Mouse (Mus musculus) lung, postnatal 0 days (tissue): ENCODE results near the gene Sptbn4. TPM values are rescaled to one million over a fixed set of nuclear protein-coding genes. Genes with fewer than 3 reads are reported as not detected.

Experiments used
- ATAC-seq: fragments of 200-750 bp; cut with Nextera tagmentation; 2 replicates; pipeline ENCODE4 v1.8.0; 2017; ENCODE audit warnings: moderate library complexity
- DNase-seq: peaks from one replicate; pipeline ENCODE4 v3.0.0-alpha.2; 2016; ENCODE audit warnings: low spot score
- H3K27ac ChIP-seq: fragments of 300-500 bp; sonication (generic); 2 replicates; pipeline ENCODE4 v1.5.1; 2014; ENCODE audit warnings: antibody characterized with exemption, mild to moderate bottlenecking, low read length, mixed read lengths
- H3K27me3 ChIP-seq: fragments of 300-500 bp; sonication (generic); replicated peaks from 2 replicates; pipeline ENCODE4 v1.6.1; 2014; ENCODE audit warnings: low read length, mixed read lengths; ENCODE audit not compliant: insufficient read depth
- H3K36me3 ChIP-seq: fragments of 300-500 bp; sonication (generic); 2 replicates; pipeline ENCODE4 v1.6.1; 2014; ENCODE audit warnings: low read length, mixed read lengths; ENCODE audit not compliant: insufficient read depth
- H3K4me1 ChIP-seq: fragments of 300-500 bp; sonication (generic); 2 replicates; pipeline ENCODE4 v1.6.1; 2014; ENCODE audit warnings: antibody characterized with exemption, low read depth, low read length, mixed read lengths; ENCODE audit not compliant: insufficient read depth
- H3K4me2 ChIP-seq: fragments of 300-500 bp; sonication (generic); replicated peaks from 2 replicates; pipeline ENCODE4 v1.6.1; 2014; ENCODE audit warnings: low read depth, mild to moderate bottlenecking, low read length, moderate library complexity, mixed read lengths
- H3K4me3 ChIP-seq: fragments of 300-500 bp; sonication (generic); 2 replicates; pipeline ENCODE4 v1.5.1; 2014; ENCODE audit warnings: low read depth, low read length
- H3K9ac ChIP-seq: fragments of 300-500 bp; sonication (generic); replicated peaks from 2 replicates; pipeline ENCODE4 v1.6.1; 2014; ENCODE audit warnings: low read depth, mild to moderate bottlenecking
- H3K9me3 ChIP-seq: fragments of 300-500 bp; sonication (generic); 2 replicates; pipeline ENCODE4 v1.6.1; 2016; ENCODE audit warnings: low read length, mixed read lengths
- CTCF ChIP-seq: IDR thresholded peaks from 2 replicates; pipeline ENCODE4 v1.5.1; 2016; ENCODE audit warnings: antibody characterized with exemption, mild to moderate bottlenecking
- EP300 ChIP-seq: IDR thresholded peaks from 2 replicates; pipeline ENCODE4 v1.6.1; 2016; ENCODE audit warnings: antibody characterized with exemption, mild to moderate bottlenecking, control low read depth
- WGBS: fragments of 180-500 bp; shearing (Covaris S2); extraction: QIAGEN DNeasy Blood & Tissue Kit; methylation state at CpG from one replicate; pipeline ENCODE4 v1.1.7; 2014; 5-methylcytosine and 5-hydroxymethylcytosine counted together
- polyA plus RNA-seq: library from polyadenylated mRNA; unstranded; fragments of >200 nt; fragmentation: Nextera tagmentation; extraction: Ambion mirVana; gene quantifications from 2 replicates; pipeline ENCODE4 v1.2.1, GENCODE M21; 2015

The Sptbn4 gene
- polyA plus RNA-seq, 1 experiment from 2014 or later: 0.20 TPM

DNA sequence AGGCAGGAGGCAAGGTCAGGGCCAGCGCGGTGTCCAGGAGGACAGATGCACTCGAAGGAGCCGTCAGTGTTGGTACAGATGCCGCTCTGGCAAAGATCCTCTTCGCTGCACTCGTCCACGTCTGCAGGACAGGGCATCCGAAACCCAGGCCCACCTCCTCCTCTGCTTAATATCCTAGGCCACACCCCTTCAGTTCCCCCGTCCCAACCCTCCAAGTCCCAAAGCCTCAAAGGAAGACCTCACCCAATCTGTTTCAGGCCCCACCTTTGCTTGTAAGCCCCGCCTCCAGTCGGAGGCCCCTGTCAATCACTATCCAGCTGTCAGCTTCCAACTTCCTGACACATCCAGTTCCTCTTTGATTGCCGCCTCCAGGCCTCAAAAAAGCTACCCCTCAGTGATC, 125.2 kb downstream of the Sptbn4 start:
- H3K4me2 ChIP-seq: no peak overlapping the region
- WGBS: 24% methylated on average over 13 of the region's 13 CpGs
- DNase-seq (no peak), ATAC-seq (no peak)
- TF ChIP-seq CTCF (no peak), EP300 (no peak)
- H3K9me3 ChIP-seq: no peaks in the 10 kb centered on the region
- no peaks in the 10 kb centered on the region for H3K27me3 ChIP-seq
- no peaks in the 10 kb centered on the region for H3K36me3 ChIP-seq
- no peak overlapping the region for H3K27ac ChIP-seq
- H3K4me1 ChIP-seq: peaks cover 5% of the 10 kb centered on the region; the same call in 1 of the 2 replicates
- no peak overlapping the region for H3K9ac ChIP-seq
- no peak overlapping the region for H3K4me3 ChIP-seq

DNA sequence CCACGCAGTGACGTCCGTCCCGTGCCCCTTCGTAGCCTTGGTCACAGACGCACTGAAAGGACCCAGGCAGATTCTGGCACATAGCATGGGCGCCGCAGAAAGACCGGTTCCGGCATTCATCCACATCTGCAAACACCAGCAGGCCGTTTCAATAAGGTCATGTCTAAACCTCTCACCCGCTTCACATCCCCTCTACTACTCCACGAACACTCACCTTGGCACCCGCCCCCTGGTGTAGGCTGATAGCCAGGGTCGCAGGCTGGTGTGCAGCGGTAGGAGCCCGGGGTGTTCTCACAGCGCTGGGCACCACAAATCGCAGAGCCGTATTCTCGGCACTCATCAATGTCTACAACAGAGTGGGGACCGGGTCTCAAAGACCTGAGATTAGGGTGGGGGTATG, 128.1 kb downstream of the Sptbn4 start:
- ATAC-seq (no peak), DNase-seq (no peak)
- Histone ChIP-seq H3K9me3 (no peaks in the 10 kb centered on the region), H3K9ac (no peak overlapping the region), H3K27me3 (no peaks in the 10 kb centered on the region), H3K27ac (no peak overlapping the region), H3K4me2 (no peak overlapping the region), H3K4me3 (no peak overlapping the region), H3K36me3 (no peaks in the 10 kb centered on the region), H3K4me1 (no peaks in the 10 kb centered on the region)
- WGBS: 92% methylated on average over 22 of the region's 22 CpGs
- no peak for TF ChIP-seq CTCF
- no peak for TF ChIP-seq EP300

DNA sequence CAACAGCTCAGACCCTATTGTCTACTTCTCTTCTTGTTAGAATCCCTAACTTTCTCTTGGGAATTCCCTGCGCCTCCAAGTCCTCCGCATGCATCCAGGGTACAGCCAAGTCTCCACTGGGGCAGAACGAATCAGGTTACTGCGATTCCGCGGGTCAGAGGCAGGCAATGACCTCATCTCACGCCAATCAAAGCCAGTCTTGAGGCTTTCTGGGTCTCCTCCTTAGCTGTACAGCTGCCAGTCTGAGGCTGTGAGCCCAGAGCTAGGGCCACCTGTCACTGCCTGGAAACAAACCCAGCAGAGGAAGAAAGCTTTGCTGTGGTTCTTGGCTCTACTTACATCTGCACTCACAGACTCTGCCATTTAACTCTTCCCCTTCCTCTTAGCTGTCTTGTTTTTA, 131.5 kb downstream of the Sptbn4 start:
- Histone ChIP-seq H3K4me3 (no peak overlapping the region), H3K27ac (no peak overlapping the region), H3K36me3 (no peaks in the 10 kb centered on the region), H3K27me3 (no peaks in the 10 kb centered on the region), H3K4me1 (no peaks in the 10 kb centered on the region), H3K4me2 (no peak overlapping the region), H3K9me3 (no peaks in the 10 kb centered on the region), H3K9ac (no peak overlapping the region)
- ATAC-seq (no peak), DNase-seq (no peak)
- TF ChIP-seq EP300 (no peak), CTCF (no peak)
- 57% methylated on average over 7 of the region's 7 CpGs for WGBS

DNA sequence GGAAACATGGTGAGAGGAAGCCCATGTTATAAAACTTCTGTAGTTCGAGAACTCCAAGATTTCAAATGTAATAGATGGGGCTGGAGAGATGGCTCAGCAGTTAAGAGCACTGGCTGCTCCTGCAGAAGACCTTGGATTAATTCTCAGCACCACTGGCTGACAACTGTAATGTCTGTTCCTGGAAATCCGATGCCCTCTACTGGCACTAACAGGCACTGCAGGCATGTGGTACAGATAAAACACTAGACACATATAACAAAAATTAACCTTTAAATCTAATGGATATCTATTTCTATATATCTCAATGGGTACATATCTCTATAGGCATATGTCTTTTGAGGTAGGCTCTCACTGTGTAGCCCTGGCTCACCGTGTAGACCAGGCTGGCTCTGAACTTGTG, 133.1 kb downstream of the Sptbn4 start:
- H3K4me1 ChIP-seq: peaks cover 3% of the 10 kb centered on the region; the same call in 1 of the 2 replicates
- H3K4me2 ChIP-seq: no peak overlapping the region
- TF ChIP-seq EP300: no peak
- no peak for TF ChIP-seq CTCF
- H3K9ac ChIP-seq: no peak overlapping the region
- H3K9me3 ChIP-seq: no peaks in the 10 kb centered on the region
- no peaks in the 10 kb centered on the region for H3K27me3 ChIP-seq
- DNase-seq (no peak), ATAC-seq (no peak)
- H3K27ac ChIP-seq: no peak overlapping the region
- no peak overlapping the region for H3K4me3 ChIP-seq
- WGBS: 90% methylated on average over 3 of the region's 3 CpGs
- H3K36me3 ChIP-seq: no peaks in the 10 kb centered on the region

DNA sequence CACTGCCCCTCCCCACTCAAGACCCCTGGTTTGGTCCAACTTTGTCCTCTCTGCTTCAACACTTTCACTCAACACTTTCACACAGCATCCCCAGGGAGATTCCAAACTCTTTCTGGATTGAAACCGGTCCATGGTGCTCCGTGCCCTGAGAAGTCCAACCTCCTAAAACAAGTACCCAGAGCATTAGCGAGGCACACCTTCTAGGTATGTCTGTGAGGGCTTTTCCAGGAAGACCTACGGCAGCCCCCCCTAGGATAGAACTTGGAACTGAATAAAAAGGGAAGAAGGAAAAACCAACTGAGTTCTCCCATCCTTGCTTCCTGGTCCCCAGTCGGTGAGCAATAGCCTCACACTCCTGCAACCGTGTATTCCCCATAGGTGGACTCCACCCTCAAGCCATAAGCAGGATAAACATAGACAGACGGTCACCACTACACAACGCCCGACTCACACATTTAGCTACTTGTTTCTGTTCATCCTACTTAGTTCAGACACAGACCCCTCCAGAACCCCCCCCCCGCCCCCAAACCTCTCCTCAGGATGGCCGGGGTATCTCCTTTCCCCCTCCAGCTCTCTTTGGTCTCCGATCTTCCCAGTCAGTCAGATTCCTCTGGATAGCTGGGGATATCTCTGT, 135.7 kb downstream of the Sptbn4 start:
- Histone ChIP-seq H3K4me3 (no peak overlapping the region), H3K9ac (no peak overlapping the region), H3K9me3 (no peaks in the 10 kb centered on the region), H3K4me1 (peaks cover 3% of the 10 kb centered on the region; the same call in 1 of the 2 replicates), H3K27ac (no peak overlapping the region), H3K36me3 (no peaks in the 10 kb centered on the region), H3K4me2 (no peak overlapping the region), H3K27me3 (no peaks in the 10 kb centered on the region)
- 87% methylated on average over 12 of the region's 12 CpGs for WGBS
- TF ChIP-seq CTCF (no peak), EP300 (no peak)
- DNase-seq (no peak), ATAC-seq (no peak)

DNA sequence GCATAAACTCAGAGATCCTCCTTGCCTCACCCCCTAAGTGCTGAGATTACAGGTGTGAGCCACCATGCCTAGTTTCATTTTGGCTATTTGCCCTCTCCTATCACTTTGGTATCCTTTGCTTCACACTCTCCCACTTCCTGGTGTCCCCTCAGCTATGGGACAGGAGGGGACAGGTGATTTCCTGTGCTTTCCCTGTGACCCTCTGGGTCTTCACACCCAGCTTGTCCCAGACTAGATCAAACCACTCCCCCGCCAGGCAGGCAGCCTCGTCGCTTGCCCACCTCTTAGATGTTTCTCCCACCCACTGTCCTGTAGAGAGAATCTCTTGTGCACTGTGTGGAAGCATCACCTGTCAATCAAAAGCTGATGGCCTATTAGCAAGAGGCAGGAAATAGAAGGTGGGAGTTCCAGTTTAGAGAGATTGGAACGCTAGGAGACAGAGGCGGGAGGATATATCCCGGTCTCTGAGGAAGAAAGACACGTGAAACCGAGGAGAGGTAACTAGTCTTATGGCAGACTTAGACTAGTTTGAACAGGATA, 136.4 kb downstream of the Sptbn4 start:
- Histone ChIP-seq H3K4me2 (no peak overlapping the region), H3K4me3 (no peak overlapping the region), H3K9ac (no peak overlapping the region)

More for the DNA sequence above, 136.4 kb downstream of the Sptbn4 start:
- no peak overlapping the region for H3K27ac ChIP-seq
- 0 out of 2 replicates have a peak, but pooled peaks cover 2% of the 10 kb centered on the region for H3K36me3 ChIP-seq
- DNase-seq (no peak), ATAC-seq (no peak)
- H3K27me3 ChIP-seq: no peaks in the 10 kb centered on the region
- TF ChIP-seq CTCF: no peak
- no peak for TF ChIP-seq EP300
- peaks cover 3% of the 10 kb centered on the region; the same call in 1 of the 2 replicates for H3K4me1 ChIP-seq
- WGBS: 59% methylated on average over 8 of the region's 8 CpGs
- no peaks in the 10 kb centered on the region for H3K9me3 ChIP-seq
